Mouse (Mus musculus) heart, postnatal 4 days (tissue): ENCODE data around the gene Dnajc21. TPM values are rescaled to one million over a fixed set of nuclear protein-coding genes. Genes with fewer than 3 reads are reported as not detected.
"Not testable (repeated sequence)": the region's sequence is repeated elsewhere in the genome, so short reads cannot be mapped to it uniquely, and the experiment has no call there.

Experiments
- DNase-seq: peaks from one replicate; pipeline ENCODE4 v3.0.0; 2021
- total RNA-seq, 2 experiments: library from RNA; stranded (reverse); gene quantifications; 2 replicates each; pipeline ENCODE4 v1.2.3; 2021

Dnajc21 gene
- 10 to 100 TPM; 20.1 to 21.6 TPM for total RNA-seq

GRCm38 (mm10) chr15:10470151-10470831 lies at the start of gene Dnajc21:
Dnajc21 (minus strand) TSS chr15:10470516.
- peak; percentile 87 for DNase-seq

- no peak for DNase-seq
Measured at GRCm38 (mm10) chr15:10515166-10515565, 44.9 kb upstream of the Dnajc21 start.

GRCm38 (mm10) chr15:10506099-10506498 lies 35.8 kb upstream of the Dnajc21 start:
- peak; percentile 36 for DNase-seq

GRCm38 (mm10) chr15:10500838-10501719 lies 30.8 kb upstream of the Dnajc21 start:
- peak; percentile 69 for DNase-seq

- DNase-seq, result no peak
Measured at GRCm38 (mm10) chr15:10500035-10500434, 29.7 kb upstream of the Dnajc21 start.

GRCm38 (mm10) chr15:10499593-10499992 lies 29.3 kb upstream of the Dnajc21 start:
- no peak for DNase-seq

- DNase-seq, result not testable (repeated sequence)
Measured at GRCm38 (mm10) chr15:10496696-10497095, 26.4 kb upstream of the Dnajc21 start.

- DNase-seq, result no peak
Measured at GRCm38 (mm10) chr15:10495944-10496343, 25.6 kb upstream of the Dnajc21 start.

GRCm38 (mm10) chr15:10490101-10490500 lies 19.8 kb upstream of the Dnajc21 start:
- DNase-seq, result no peak

- no peak for DNase-seq
Measured at GRCm38 (mm10) chr15:10487246-10487645, 16.9 kb upstream of the Dnajc21 start.

- DNase-seq, result no peak
Measured at GRCm38 (mm10) chr15:10486365-10486839, 16.1 kb upstream of the Dnajc21 start.

- peak; percentile 93 for DNase-seq
Measured at GRCm38 (mm10) chr15:10485484-10486364, 15.4 kb upstream of the Dnajc21 start, which contains the start of the genes Brix1 and Rad1. Brix1 (minus strand) TSS chr15:10485947. Rad1 (plus strand) TSS chr15:10486018.

GRCm38 (mm10) chr15:10470941-10471340 lies 625 bp upstream of the Dnajc21 start:
- no peak for DNase-seq

GRCm38 (mm10) chr15:10469641-10470150 lies 620 bp downstream of the Dnajc21 start:
- no peak for DNase-seq

GRCm38 (mm10) chr15:10468761-10469160 lies 1.6 kb downstream of the Dnajc21 start:
- no peak for DNase-seq

- no peak for DNase-seq
Measured at GRCm38 (mm10) chr15:10464678-10465077, 5.6 kb downstream of the Dnajc21 start.

GRCm38 (mm10) chr15:10463555-10463954 lies 6.8 kb downstream of the Dnajc21 start:
- no peak for DNase-seq

GRCm38 (mm10) chr15:10460986-10461385 lies 9.3 kb downstream of the Dnajc21 start:
- DNase-seq, result peak; percentile 21

- no peak for DNase-seq
Measured at GRCm38 (mm10) chr15:10447102-10447501, 23.2 kb downstream of the Dnajc21 start.

- DNase-seq, result no peak
Measured at GRCm38 (mm10) chr15:10442275-10442674, 28.0 kb downstream of the Dnajc21 start.

- DNase-seq, result no peak
Measured at GRCm38 (mm10) chr15:10441493-10441892, 28.8 kb downstream of the Dnajc21 start.

GRCm38 (mm10) chr15:10439963-10440362 lies 30.4 kb downstream of the Dnajc21 start:
- DNase-seq, result peak; percentile 31
